Mouse (Mus musculus) heart, embryonic 15.5 days (tissue): ENCODE results near the gene Cdkl3. TPM values are rescaled to one million over a fixed set of nuclear protein-coding genes. Genes with fewer than 3 reads are reported as not detected.

Experiments
- ATAC-seq: fragments of 200-750 bp; cut with Nextera tagmentation; replicated peaks from 2 replicates; pipeline ENCODE4 v1.8.0; 2017; ENCODE audit warnings: low read depth, moderate TSS enrichment; ENCODE audit not compliant: insufficient number of reproducible peaks, insufficient read depth, low FRiP score
- H3K27ac ChIP-seq: fragments of 300-500 bp; sonication (generic); 2 replicates; pipeline ENCODE4 v1.5.1; 2015; ENCODE audit warnings: mild to moderate bottlenecking, inconsistent platforms
- H3K27me3 ChIP-seq: fragments of 300-500 bp; sonication (generic); 2 replicates; pipeline ENCODE4 v1.6.1; 2015; ENCODE audit warnings: inconsistent platforms
- H3K36me3 ChIP-seq: fragments of 300-500 bp; sonication (generic); 2 replicates; pipeline ENCODE4 v1.6.1; 2015; ENCODE audit warnings: mild to moderate bottlenecking, inconsistent platforms
- H3K4me1 ChIP-seq: fragments of 300-500 bp; sonication (generic); replicated peaks from 2 replicates; pipeline ENCODE4 v1.6.1; 2015; ENCODE audit warnings: inconsistent platforms
- H3K4me2 ChIP-seq: fragments of 300-500 bp; sonication (generic); 2 replicates; pipeline ENCODE4 v1.6.1; 2015; ENCODE audit warnings: inconsistent platforms, mild to moderate bottlenecking, moderate library complexity
- H3K4me3 ChIP-seq: fragments of 300-500 bp; sonication (generic); 2 replicates; pipeline ENCODE4 v1.5.1; 2015; ENCODE audit warnings: mild to moderate bottlenecking, inconsistent platforms
- H3K9ac ChIP-seq: fragments of 300-500 bp; sonication (generic); 2 replicates; pipeline ENCODE4 v1.6.1; 2015; ENCODE audit warnings: mild to moderate bottlenecking, inconsistent platforms
- H3K9me3 ChIP-seq: fragments of 300-500 bp; sonication (generic); replicated peaks from 2 replicates; pipeline ENCODE4 v1.6.1; 2016; ENCODE audit warnings: inconsistent platforms
- whole genome bisulfite sequencing: fragments of 180-500 bp; shearing (Covaris S2); methylation state at CpG from one replicate; pipeline ENCODE4 v1.1.7; 2015; ENCODE audit warnings: mixed read lengths; 5-methylcytosine and 5-hydroxymethylcytosine counted together
- polyA plus RNA-seq: library from polyadenylated mRNA; unstranded; fragments of >200 nt; fragmentation: Nextera tagmentation; extraction: Ambion mirVana; gene quantifications from 2 replicates; pipeline ENCODE4 v1.2.1, GENCODE M21; 2015

Gene Cdkl3
- polyA plus RNA-seq, 1 experiment from 2014 or later: 9.8 TPM

DNA sequence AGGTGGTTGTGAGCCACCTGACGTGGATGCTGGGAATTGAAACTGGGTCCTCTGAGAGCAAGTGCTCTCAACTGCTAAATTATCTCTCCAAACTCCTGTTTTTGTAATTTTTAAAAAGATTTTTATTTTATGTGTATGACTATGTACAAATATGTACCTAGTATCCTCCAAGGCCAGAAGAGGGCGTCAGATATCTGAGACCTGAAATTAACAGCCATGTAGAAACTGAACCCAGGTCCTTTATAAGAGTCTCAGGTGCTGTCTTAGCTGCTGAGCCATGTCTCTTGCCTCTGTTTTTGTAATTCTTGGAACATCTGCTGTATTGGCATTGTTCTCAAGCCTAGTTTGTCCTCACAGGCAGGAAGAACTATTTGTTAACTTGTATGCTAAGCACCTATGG is 34.5 kb upstream of the Cdkl3 start:
- Histone ChIP-seq H3K4me1 (peaks cover 10% of the 10 kb centered on the region), H3K27ac (no peak overlapping the region), H3K9me3 (no peaks in the 10 kb centered on the region), H3K4me3 (no peak overlapping the region), H3K9ac (no peak overlapping the region), H3K4me2 (no peak overlapping the region), H3K27me3 (no peaks in the 10 kb centered on the region), H3K36me3 (peaks cover 46% of the 10 kb centered on the region)
- ATAC-seq: no peak
- WGBS: 84% methylated on average over 2 of the region's 2 CpGs

DNA sequence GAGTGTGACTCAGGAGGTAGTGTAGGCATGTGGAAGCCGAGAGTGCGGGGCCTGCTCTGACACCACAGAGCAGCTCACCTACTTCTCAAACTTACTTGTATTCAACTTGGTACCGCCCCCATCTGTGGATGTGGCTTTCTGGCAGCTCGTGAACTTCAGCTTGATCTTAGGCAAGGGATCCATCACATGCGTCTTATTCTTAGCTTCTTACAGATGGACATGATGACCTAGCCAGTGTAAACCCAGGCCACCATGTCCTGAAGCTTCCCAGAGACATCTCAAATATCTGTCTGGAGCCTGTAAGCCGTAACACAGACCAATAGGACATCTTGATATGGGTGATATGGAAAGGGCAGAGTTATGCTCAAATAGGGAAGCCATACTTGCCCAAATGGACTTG is 32.4 kb upstream of the Cdkl3 start:
- H3K4me3 ChIP-seq: no peak overlapping the region
- no peaks in the 10 kb centered on the region for H3K27me3 ChIP-seq
- 88% methylated on average over 6 of the region's 6 CpGs for WGBS
- no peak overlapping the region for H3K9ac ChIP-seq
- H3K9me3 ChIP-seq: no peaks in the 10 kb centered on the region
- H3K27ac ChIP-seq: no peak overlapping the region
- peaks cover 52% of the 10 kb centered on the region for H3K36me3 ChIP-seq
- peaks cover 13% of the 10 kb centered on the region for H3K4me1 ChIP-seq
- H3K4me2 ChIP-seq: no peak overlapping the region
- ATAC-seq: no peak

DNA sequence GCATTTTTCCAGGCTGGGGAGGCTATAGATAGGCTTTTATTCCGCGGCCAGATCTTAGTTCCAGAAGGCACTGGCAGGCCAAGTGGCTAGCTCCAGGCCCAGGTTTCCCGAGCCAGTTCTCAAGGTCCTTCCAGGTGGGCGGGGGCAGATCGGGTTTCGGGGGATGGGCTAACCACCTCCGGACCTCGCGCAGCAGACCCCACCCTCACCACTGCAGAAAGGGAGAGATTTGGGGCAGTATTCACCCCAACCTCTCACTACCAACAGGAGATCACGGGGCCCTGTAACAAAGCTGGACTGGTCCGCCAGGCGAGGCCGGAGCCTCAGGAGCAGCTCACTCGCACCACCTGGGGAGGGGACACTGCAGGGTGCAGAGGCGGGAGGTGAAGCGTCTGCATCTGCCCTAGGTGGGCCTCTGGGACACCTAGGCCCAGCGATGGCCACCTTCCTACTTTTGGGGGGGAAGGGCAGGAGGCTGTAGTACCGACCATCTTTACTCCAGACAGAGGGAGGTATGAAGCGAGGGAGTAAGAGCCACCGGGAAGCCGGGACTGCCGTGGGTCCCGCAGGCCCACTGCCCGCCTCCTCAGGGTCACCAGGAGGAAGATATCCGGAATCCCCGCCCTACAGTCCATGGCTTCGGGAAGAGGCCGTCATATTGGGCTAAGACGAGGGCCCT is 4.3 kb upstream of the Cdkl3 start:
- under 1% methylated on average over 29 of the region's 29 CpGs for WGBS
- peak; percentile 24 for ATAC-seq
- Histone ChIP-seq H3K4me2 (peak overlapping the region; percentile 70), H3K4me3 (peak overlapping the region; percentile 87), H3K36me3 (peaks cover 31% of the 10 kb centered on the region), H3K27ac (peak overlapping the region; percentile 97), H3K9me3 (no peaks in the 10 kb centered on the region), H3K27me3 (no peaks in the 10 kb centered on the region), H3K9ac (peak overlapping the region; percentile 92), H3K4me1 (peaks cover 33% of the 10 kb centered on the region)

DNA sequence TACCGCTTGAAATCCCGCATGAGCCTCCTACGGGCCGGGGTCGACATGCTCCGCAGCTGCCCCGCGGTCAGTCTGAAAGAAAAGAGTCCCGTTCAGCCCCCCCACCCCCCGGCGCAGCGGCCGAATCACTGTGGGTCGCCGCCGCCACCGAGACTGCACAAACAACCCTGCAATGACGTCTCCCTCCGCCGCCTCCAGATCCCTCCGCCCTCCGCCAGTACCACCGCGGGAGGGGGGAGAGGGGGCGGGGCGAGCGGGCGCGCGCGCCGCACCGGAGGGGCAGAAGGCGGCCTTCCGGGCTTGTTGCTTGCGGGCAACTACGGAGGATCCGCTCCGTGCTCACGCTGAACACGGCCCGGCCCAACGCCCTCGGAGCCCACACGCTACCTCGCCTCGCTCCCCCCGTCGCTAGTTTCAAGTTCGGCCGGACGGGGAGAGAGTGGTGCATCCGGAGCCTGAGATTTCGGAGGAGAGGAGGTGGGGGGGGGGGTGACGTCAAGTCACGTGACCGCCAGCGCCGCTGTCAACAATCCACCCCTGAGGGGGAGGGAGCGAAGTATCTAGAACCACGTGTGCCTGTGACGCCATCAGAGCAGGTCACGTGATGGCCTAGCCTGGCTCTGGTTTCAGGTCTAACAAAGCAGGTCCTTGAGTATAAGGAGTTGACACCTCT is 3.6 kb upstream of the Cdkl3 start, which contains the start of gene Ube2b:
Gene Ube2b (minus strand): TSS at position 473 of the 673 bp plus-strand sequence.
- Histone ChIP-seq H3K9me3 (no peaks in the 10 kb centered on the region), H3K27me3 (no peaks in the 10 kb centered on the region), H3K27ac (peak within 1 kb of the TSS; percentile 97), H3K4me3 (peak within 1 kb of the TSS; percentile 87), H3K36me3 (peaks cover 24% of the 10 kb centered on the region), H3K4me1 (peaks cover 33% of the 10 kb centered on the region), H3K4me2 (peak within 1 kb of the TSS; percentile 70), H3K9ac (peak within 1 kb of the TSS; percentile 92)
- under 1% methylated on average over 55 of the region's 63 CpGs for WGBS
- ATAC-seq: peak; percentile 76

DNA sequence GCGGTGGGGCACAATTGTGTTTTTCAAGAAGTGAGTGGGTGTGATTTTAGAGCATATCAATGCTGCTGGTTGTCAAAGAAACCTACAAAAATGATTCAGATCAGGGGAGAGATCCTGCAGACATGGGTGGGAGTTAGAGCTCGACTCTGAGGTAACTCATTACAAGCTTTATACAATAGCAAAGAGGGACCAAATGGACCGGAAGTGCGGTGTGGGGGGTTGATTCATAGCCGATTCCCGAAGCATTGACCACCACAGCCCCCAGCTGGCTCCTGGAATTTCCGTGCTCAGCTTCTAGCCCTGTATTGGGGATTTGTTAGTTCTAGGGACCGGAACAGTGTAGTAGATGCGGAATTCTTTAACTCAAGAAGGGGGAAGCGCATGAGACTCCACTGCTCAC is 2.7 kb upstream of the Cdkl3 start:
- no peaks in the 10 kb centered on the region for H3K27me3 ChIP-seq
- no peaks in the 10 kb centered on the region for H3K9me3 ChIP-seq
- no peak for ATAC-seq
- H3K4me2 ChIP-seq: peak overlapping the region; percentile 70
- H3K36me3 ChIP-seq: peaks cover 15% of the 10 kb centered on the region
- H3K4me3 ChIP-seq: peak overlapping the region; percentile 87
- peaks cover 33% of the 10 kb centered on the region for H3K4me1 ChIP-seq
- 70% methylated on average over 10 of the region's 10 CpGs for WGBS
- peak overlapping the region; percentile 97 for H3K27ac ChIP-seq
- H3K9ac ChIP-seq: no peak overlapping the region; the same call in 1 of the 2 replicates

DNA sequence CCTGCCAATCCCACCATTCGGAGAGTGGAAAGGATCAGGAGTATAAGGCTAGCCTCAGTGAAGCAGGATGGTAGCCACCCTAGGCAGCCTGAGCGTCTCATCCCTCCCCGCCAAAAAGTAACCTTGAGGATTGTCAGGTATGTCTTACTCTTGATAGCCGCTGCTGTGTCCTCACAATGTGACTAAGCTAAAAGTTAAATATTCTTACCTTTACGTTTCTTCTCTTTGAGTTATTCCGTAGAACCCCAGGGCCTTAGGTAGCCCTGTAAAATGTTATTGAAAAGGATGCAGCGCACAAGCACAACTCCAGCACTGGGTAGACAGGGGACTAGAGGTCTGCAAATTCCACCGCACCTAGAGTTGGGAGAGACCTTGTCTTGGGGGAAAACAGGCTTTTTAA is 2.2 kb upstream of the Cdkl3 start:
- WGBS: 90% methylated on average over 8 of the region's 8 CpGs
- no peak overlapping the region for H3K4me3 ChIP-seq
- no peaks in the 10 kb centered on the region for H3K27me3 ChIP-seq
- no peak for ATAC-seq
- peak overlapping the region; percentile 97; the same call in 1 of the 2 replicates for H3K27ac ChIP-seq
- H3K9me3 ChIP-seq: no peaks in the 10 kb centered on the region
- H3K4me2 ChIP-seq: peak overlapping the region; percentile 70; the same call in 1 of the 2 replicates
- peaks cover 9% of the 10 kb centered on the region for H3K36me3 ChIP-seq
- H3K4me1 ChIP-seq: peaks cover 30% of the 10 kb centered on the region
- no peak overlapping the region for H3K9ac ChIP-seq

DNA sequence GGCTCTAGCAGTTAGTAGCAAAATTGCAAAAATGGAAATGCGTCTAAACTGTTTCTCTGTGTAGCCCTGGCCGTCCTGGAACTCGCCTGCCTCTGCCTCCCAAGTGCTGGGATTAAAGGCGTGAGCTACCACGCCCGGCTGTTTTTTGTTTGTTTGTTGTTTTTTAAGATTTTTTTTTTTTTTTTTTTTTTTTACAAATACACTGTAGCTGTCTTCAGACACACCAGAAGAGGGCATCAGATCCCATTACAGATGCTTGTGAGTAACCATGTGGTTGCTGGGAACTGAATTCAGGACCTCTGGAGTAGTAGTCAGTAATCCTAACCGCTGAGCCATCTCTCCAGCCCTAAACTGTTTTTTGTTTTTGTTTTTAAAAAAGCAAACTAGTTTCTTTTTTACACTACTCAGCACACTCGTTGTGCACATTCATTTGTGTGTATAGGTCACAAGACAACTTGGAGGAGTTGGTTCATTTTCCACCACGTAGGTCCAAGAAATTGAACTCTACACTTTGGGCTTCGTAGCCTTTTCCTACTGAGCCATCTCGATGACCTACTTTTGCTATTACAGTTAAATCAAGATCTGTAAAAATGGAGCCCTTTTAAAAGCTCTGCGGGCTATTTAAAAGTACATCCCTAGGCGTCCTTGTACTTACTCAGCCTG is 1.0 kb upstream of the Cdkl3 start:
- peak overlapping the region; percentile 88 for H3K4me3 ChIP-seq
- peak overlapping the region; percentile 97 for H3K27ac ChIP-seq
- H3K4me1 ChIP-seq: peaks cover 20% of the 10 kb centered on the region
- 73% methylated on average over 13 of the region's 13 CpGs for WGBS
- no peak for ATAC-seq
- peak overlapping the region; percentile 84 for H3K9ac ChIP-seq
- H3K36me3 ChIP-seq: no peaks in the 10 kb centered on the region; the same call in 1 of the 2 replicates
- peak overlapping the region; percentile 71 for H3K4me2 ChIP-seq
- H3K27me3 ChIP-seq: no peaks in the 10 kb centered on the region
- H3K9me3 ChIP-seq: no peaks in the 10 kb centered on the region

DNA sequence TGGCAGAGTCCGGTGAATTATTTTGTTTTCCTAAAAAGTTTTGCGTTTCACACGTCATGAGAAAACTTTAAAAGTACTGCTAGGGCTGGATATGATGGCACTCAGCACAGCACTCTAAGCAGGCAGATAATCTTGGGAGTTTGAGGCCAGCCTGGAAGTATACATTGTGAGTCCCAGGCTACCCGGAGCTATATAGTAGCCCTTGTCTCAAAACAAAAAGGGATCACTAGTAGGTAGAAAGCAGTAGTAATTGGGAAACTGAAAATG is 583 bp upstream of the Cdkl3 start:
- no peak for ATAC-seq

DNA sequence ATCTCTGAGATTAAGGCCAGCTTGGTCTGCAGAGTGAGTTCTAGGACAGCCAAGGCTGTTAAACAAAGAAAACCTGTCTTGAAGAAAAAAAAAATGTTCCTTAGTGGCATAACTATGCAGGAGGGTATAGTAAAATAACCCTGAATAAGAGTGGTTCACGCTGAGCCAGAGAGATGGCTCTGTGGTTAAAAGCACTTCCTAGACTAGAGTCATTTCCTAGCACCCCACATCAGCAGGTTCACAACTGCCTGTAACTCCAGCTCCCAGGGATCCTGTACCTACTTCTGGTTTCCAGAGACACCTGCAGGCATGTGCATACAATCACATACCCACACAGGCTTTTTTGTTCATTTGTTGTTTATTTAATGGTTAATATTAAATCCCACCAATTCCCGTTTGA is 1.6 kb downstream of the Cdkl3 start:
- Histone ChIP-seq H3K36me3 (no peaks in the 10 kb centered on the region), H3K4me3 (no peak overlapping the region), H3K9me3 (no peaks in the 10 kb centered on the region), H3K27ac (no peak overlapping the region), H3K27me3 (no peaks in the 10 kb centered on the region), H3K4me2 (peak overlapping the region; percentile 38; the same call in 1 of the 2 replicates), H3K9ac (no peak overlapping the region), H3K4me1 (peaks cover 10% of the 10 kb centered on the region)
- 62% methylated on average over 2 of the region's 2 CpGs for WGBS
- ATAC-seq: no peak

More for the DNA sequence above, 583 bp upstream of the Cdkl3 start:
- Histone ChIP-seq H3K27ac (peak overlapping the region; percentile 97), H3K9ac (peak overlapping the region; percentile 84), H3K9me3 (no peaks in the 10 kb centered on the region), H3K27me3 (no peaks in the 10 kb centered on the region), H3K36me3 (no peaks in the 10 kb centered on the region), H3K4me2 (peak overlapping the region; percentile 71), H3K4me1 (peaks cover 16% of the 10 kb centered on the region), H3K4me3 (peak overlapping the region; percentile 88)
- WGBS: 15% methylated on average over 4 of the region's 4 CpGs

DNA sequence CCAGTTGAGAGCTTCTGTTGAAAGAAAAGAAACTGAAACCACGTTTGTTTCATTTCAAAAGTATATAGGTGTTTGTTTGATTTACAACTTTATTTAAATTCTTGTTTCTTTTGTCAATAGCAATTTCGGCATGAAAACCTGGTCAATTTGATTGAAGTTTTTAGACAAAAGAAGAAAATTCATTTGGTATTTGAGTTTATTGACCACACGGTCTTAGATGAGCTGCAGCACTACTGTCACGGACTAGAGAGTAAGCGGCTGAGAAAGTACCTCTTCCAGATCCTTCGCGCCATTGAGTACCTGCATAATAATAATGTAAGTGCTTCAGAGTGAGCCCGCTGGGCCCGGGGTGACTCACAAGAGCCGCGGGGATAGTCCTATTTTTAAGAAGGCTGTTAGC is 7.0 kb downstream of the Cdkl3 start:
- Histone ChIP-seq H3K27me3 (no peaks in the 10 kb centered on the region), H3K27ac (peak overlapping the region; percentile 70; the same call in 1 of the 2 replicates), H3K36me3 (no peaks in the 10 kb centered on the region), H3K9ac (no peak overlapping the region), H3K4me3 (no peak overlapping the region), H3K4me1 (no peaks in the 10 kb centered on the region; the same call in 1 of the 2 replicates), H3K4me2 (no peak overlapping the region), H3K9me3 (no peaks in the 10 kb centered on the region)
- WGBS: 80% methylated on average over 11 of the region's 11 CpGs
- ATAC-seq: no peak

DNA sequence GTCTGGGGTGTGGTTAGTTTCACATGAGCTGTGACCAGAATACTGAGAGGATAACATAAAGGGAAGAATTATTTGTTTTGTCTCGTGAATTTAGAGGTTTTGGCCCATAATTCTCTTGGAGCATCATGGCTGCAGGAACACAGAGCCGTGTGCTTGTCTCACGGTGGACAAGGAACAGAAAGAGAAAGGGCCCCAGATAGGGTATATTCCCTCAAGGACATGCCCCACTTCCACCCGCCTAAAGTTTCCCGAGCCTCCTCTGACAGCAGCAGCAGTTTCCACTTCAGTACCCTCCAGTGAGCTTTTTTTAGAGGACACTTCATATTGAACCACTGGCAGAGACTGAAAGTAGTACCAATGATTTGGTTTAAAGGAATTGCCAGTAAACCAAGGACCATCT is 7.5 kb downstream of the Cdkl3 start:
- ATAC-seq: no peak
- H3K9me3 ChIP-seq: no peaks in the 10 kb centered on the region
- H3K4me3 ChIP-seq: no peak overlapping the region
- no peak overlapping the region for H3K9ac ChIP-seq
- WGBS: 52% methylated on average over 5 of the region's 5 CpGs
- no peaks in the 10 kb centered on the region for H3K27me3 ChIP-seq
- H3K4me2 ChIP-seq: no peak overlapping the region
- peak overlapping the region; percentile 70 for H3K27ac ChIP-seq
- no peaks in the 10 kb centered on the region; the same call in 1 of the 2 replicates for H3K4me1 ChIP-seq
- no peaks in the 10 kb centered on the region for H3K36me3 ChIP-seq
